Mouse (Mus musculus) testis, adult 2 months (tissue): ENCODE measurements around the gene Nox1. TPM values are rescaled to one million over a fixed set of nuclear protein-coding genes. Genes with fewer than 3 reads are reported as not detected.

ENCODE experiments used
- H3K27ac ChIP-seq: fragments of 200-500 bp; 2 replicates; pipeline ENCODE4 v1.5.1; 2012; ENCODE audit warnings: low read depth, low read length; ENCODE audit not compliant: control insufficient read depth, insufficient read depth
- H3K27me3 ChIP-seq: fragments of 200-500 bp; 2 replicates; pipeline ENCODE4 v1.6.1; 2012; ENCODE audit warnings: mild to moderate bottlenecking, low read length, moderate library complexity; ENCODE audit not compliant: control insufficient read depth, insufficient read depth
- H3K36me3 ChIP-seq: fragments of 200-500 bp; 2 replicates; pipeline ENCODE4 v1.6.1; 2012; ENCODE audit warnings: mild to moderate bottlenecking, low read length; ENCODE audit not compliant: control insufficient read depth, insufficient read depth
- H3K4me1 ChIP-seq: fragments of 200-500 bp; 2 replicates; pipeline ENCODE4 v1.6.1; 2012; ENCODE audit warnings: low read length; ENCODE audit not compliant: control insufficient read depth, insufficient read depth
- H3K4me3 ChIP-seq: fragments of 200-500 bp; 2 replicates; pipeline ENCODE4 v1.5.1; 2012; ENCODE audit warnings: low read depth, mild to moderate bottlenecking, low read length, moderate library complexity, mixed read lengths; ENCODE audit not compliant: control insufficient read depth
- CTCF ChIP-seq: fragments of 200-500 bp; IDR thresholded peaks from 2 replicates; pipeline ENCODE4 v1.5.1; 2012; ENCODE audit warnings: low read depth, mild to moderate bottlenecking, inconsistent platforms, low read length, moderate library complexity; ENCODE audit not compliant: control insufficient read depth, insufficient read depth, insufficient replicate concordance
- POLR2A ChIP-seq: fragments of 200-500 bp; IDR thresholded peaks from 2 replicates; pipeline ENCODE4 v1.6.1; 2012; ENCODE audit warnings: low read depth, mild to moderate bottlenecking, inconsistent platforms, low read length, moderate library complexity; ENCODE audit not compliant: control insufficient read depth
- polyA plus RNA-seq: library from polyadenylated mRNA; depleted of rRNA; stranded (reverse); fragments of >200 nt; gene quantifications from 2 replicates; pipeline ENCODE4 v1.2.3, GENCODE M21; 2012; rRNA removed

The Nox1 gene
- not detected in 2 replicates for polyA plus RNA-seq

DNA sequence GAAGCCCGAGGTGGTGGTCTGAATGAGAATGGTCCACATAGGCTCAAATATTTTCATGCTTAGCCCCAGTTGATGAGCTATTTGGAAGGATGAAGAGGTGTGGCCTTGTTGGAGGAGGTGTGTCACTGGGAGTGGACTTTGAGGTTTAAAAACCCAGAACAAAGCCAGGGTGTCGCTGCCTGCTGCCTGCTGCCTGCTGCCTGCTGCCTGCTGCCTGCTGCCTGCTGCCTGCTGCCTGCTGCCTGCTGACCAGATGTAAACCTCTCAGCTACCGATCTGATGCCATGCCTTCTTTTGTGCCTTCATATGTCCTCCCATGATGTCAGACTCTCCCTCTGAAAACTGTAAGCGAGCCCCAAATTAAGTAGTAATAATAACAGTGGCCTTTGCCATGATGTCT, at the start of gene Nox1:
Gene Nox1, minus strand, starts transcription at position 101 of the 400 bp plus-strand sequence.
- H3K4me3 ChIP-seq = no peak within 1 kb of the TSS
- H3K27me3 ChIP-seq = no peaks in the 10 kb centered on the region
- H3K36me3 ChIP-seq = no peaks in the 10 kb centered on the region
- H3K27ac ChIP-seq = no peak within 1 kb of the TSS
- TF ChIP-seq CTCF = no peak
- TF ChIP-seq POLR2A = no peak
- H3K4me1 ChIP-seq = no peaks in the 10 kb centered on the region

DNA sequence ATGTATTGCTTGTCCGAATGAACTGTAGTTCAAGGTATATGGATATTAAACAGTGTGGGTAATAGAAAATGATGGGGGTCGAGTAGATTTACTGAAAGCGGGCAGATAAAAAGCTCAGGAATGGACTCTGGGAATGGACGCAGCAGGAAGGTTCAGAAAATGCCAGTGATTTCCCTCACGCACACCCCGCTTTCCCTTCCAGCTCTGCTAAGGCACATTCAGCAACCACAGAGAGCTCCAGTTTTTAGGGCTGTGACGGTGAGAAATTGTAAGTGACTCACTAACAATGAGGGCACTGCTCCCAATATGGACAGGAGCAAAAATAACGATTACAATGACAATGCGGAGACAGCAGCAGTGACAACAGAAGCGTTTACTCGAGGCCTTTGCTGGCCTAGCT, 40.4 kb upstream of the Nox1 start:
- H3K4me1 ChIP-seq = no peaks in the 10 kb centered on the region
- no peaks in the 10 kb centered on the region for H3K36me3 ChIP-seq
- no peak for TF ChIP-seq POLR2A
- TF ChIP-seq CTCF = no peak
- H3K4me3 ChIP-seq = no peak overlapping the region
- H3K27ac ChIP-seq = no peak overlapping the region
- no peaks in the 10 kb centered on the region for H3K27me3 ChIP-seq

DNA sequence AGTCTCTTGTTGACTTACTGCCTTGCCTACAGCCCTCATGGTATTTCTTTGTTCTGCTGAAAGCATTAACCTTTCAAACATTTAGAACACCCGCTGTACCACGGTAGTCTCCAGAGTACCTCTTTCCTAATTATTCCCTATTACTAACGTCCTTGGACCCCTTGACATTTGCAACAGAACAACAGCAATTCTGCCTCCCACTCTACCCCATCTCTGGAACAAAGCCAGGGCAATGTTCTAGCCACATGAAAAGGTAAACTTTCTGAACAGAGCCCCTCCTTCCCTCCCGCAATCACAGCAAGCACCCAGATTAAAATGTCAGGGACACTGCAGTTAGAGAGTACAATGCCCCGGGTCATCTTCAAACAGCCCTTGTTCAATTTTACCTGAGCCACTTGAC, 39.4 kb upstream of the Nox1 start:
- no peaks in the 10 kb centered on the region for H3K4me1 ChIP-seq

GRCm38 (mm10) chrX:134248202-134248601, 26.4 kb upstream of the Nox1 start:
- no peak for TF ChIP-seq POLR2A
- H3K4me1 ChIP-seq = no peaks in the 10 kb centered on the region
- no peak overlapping the region; the same call in 1 of the 2 replicates for H3K27ac ChIP-seq
- H3K4me3 ChIP-seq = no peak overlapping the region
- no peaks in the 10 kb centered on the region for H3K27me3 ChIP-seq
- no peaks in the 10 kb centered on the region for H3K36me3 ChIP-seq

More for the DNA sequence above, 39.4 kb upstream of the Nox1 start:
- no peak for TF ChIP-seq CTCF
- TF ChIP-seq POLR2A = no peak
- H3K36me3 ChIP-seq = no peaks in the 10 kb centered on the region
- H3K27me3 ChIP-seq = no peaks in the 10 kb centered on the region
- H3K27ac ChIP-seq = no peak overlapping the region; the same call in 1 of the 2 replicates
- no peak overlapping the region for H3K4me3 ChIP-seq

GRCm38 (mm10) chrX:134245946-134246345, 24.2 kb upstream of the Nox1 start:
- H3K4me3 ChIP-seq = no peak overlapping the region
- no peaks in the 10 kb centered on the region for H3K36me3 ChIP-seq
- peak overlapping the region; percentile 3; the same call in 1 of the 2 replicates for H3K27ac ChIP-seq
- no peaks in the 10 kb centered on the region for H3K4me1 ChIP-seq
- H3K27me3 ChIP-seq = no peaks in the 10 kb centered on the region
- no peak for TF ChIP-seq CTCF
- no peak for TF ChIP-seq POLR2A

- TF ChIP-seq POLR2A (no peak), CTCF (no peak)
Observed at GRCm38 (mm10) chrX:134238266-134238665, 16.5 kb upstream of the Nox1 start.

DNA sequence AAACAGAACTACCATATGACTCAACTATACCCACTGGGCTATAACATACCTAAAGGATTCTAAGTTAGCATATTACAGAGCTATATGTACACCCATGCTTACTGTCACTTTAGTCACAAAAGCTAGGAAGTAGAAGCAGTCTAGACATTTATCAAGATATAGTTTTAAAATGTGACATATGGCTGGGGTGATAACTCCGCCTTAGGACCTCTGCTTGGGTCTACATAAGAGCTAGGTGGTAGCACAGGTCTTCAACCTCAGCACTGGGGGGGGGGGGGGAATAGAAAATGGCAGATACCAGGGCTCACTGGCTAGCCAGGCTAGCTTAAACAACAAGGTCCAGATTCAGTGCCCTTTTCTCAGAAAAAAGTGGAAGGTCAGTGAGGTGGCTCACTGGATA, 11.3 kb upstream of the Nox1 start:
- no peak overlapping the region for H3K27ac ChIP-seq
- no peaks in the 10 kb centered on the region for H3K27me3 ChIP-seq
- H3K4me1 ChIP-seq = no peaks in the 10 kb centered on the region
- no peaks in the 10 kb centered on the region for H3K36me3 ChIP-seq
- H3K4me3 ChIP-seq = no peak overlapping the region
- no peak for TF ChIP-seq CTCF
- no peak for TF ChIP-seq POLR2A

More at GRCm38 (mm10) chrX:134238266-134238665, 16.5 kb upstream of the Nox1 start:
- Histone ChIP-seq H3K27me3 (no peaks in the 10 kb centered on the region), H3K27ac (no peak overlapping the region), H3K4me3 (no peak overlapping the region), H3K4me1 (no peaks in the 10 kb centered on the region), H3K36me3 (no peaks in the 10 kb centered on the region)

GRCm38 (mm10) chrX:134220618-134221017, 1.1 kb downstream of the Nox1 start:
- no peaks in the 10 kb centered on the region for H3K36me3 ChIP-seq
- no peak overlapping the region for H3K4me3 ChIP-seq
- H3K4me1 ChIP-seq = no peaks in the 10 kb centered on the region
- no peaks in the 10 kb centered on the region for H3K27me3 ChIP-seq
- no peak overlapping the region for H3K27ac ChIP-seq
- TF ChIP-seq POLR2A = no peak
- no peak for TF ChIP-seq CTCF
